Mouse (Mus musculus) C2C12 (cell line): ENCODE data around the gene Mical2.

Experiments
- CEBPB ChIP-seq: IDR thresholded peaks from one replicate; pipeline ENCODE4 v1.6.1; 2011; ENCODE audit warnings: low read depth, mild to moderate bottlenecking, control low read depth, moderate library complexity
- CTCF ChIP-seq: IDR thresholded peaks from one replicate; pipeline ENCODE4 v1.5.1; 2011; ENCODE audit not compliant: control insufficient read depth, insufficient read depth, insufficient read length
- USF1 ChIP-seq: IDR thresholded peaks from one replicate; pipeline ENCODE4 v1.6.1; 2011; ENCODE audit warnings: low read depth, mild to moderate bottlenecking, control low read depth, moderate library complexity

DNA sequence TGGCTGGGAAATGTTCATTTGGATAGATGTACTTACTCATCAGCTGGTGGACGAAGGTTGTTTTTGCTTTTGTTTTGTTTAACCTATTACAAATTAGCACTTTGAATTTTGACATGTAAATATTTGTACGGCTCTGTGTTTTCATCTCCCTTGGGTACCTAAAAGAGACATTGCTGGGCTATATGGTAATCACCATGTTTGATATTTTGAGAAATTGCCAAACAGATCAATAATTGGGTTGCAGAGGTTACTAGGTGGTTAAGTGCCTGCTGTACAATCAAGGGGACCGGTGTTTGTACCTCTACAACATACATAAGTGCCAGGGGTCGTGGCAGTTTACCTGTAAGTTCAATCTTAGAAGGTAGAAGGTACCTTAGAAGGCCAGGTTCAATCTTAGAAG, 220.8 kb downstream of the Mical2 start:
- TF ChIP-seq CTCF: no peak
- no peak for TF ChIP-seq CEBPB
- TF ChIP-seq USF1: no peak
